Mouse (Mus musculus) adrenal gland, adult (tissue): Measurements from ENCODE around the gene Ramac.

Experiments
- DNase-seq, 2 experiments: peaks; one replicate each; pipeline ENCODE4 v3.0.0; 2022 to 2023; ENCODE audit warnings: low spot score in 1 of 2; ENCODE audit not compliant: inconsistent age in 2 of 2

The Ramac gene

GRCm38 (mm10) chr7:81775325-81775724, 12.6 kb downstream of the Ramac start:
- peak; percentile 27 to 70 for DNase-seq

GRCm38 (mm10) chr7:81777667-81778218, 15.0 kb downstream of the Ramac start:
- peak in 1 of 2 experiments; percentile 53 for DNase-seq

- peak; percentile 32 to 73 for DNase-seq
Measured at GRCm38 (mm10) chr7:81788536-81788935, 25.8 kb downstream of the Ramac start.

GRCm38 (mm10) chr7:81789095-81789757, 26.5 kb downstream of the Ramac start, which contains the start of gene 3110040N11Rik:
3110040N11Rik (minus strand) TSS chr7:81789478.
- peak; percentile 88 to 94 for DNase-seq

DNA sequence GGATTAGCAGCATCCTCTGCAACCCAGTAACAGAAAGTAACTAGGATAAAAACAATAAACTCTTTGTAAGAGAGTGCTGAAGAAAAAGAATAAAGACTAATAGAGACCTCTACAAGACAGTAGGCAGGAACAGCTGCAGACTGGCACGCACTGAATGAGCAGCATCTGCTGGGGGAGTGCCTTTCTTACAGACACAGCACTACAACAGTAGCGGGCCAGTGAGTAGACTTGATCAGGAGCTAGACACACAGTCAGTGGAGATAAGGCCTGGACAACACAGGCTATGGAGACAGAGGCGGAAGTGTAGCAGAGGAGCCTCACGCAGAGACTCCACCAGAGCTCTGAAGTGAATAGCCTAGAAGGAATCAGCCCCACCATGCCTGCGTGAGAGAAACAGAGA, 43.3 kb downstream of the Ramac start:
- no peak for DNase-seq
